Mouse (Mus musculus) MEL (cell line): ENCODE data around the gene Cds2. TPM values are rescaled to one million over a fixed set of nuclear protein-coding genes. Genes with fewer than 3 reads are reported as not detected.
A peak's percentile ranks its signal among the peaks of the same experiment; 100 is the strongest.
"Not testable (repeated sequence)": the region's sequence is repeated elsewhere in the genome, so short reads cannot be mapped to it uniquely, and the experiment has no call there.

ENCODE experiments used
- DNase-seq: peaks from one replicate; pipeline ENCODE4 v3.0.0; 2011; ENCODE audit warnings: low read depth, low spot score
- H3K27ac ChIP-seq: 2 replicates; pipeline ENCODE4 v1.5.1; 2012; ENCODE audit warnings: low read depth, mild to moderate bottlenecking, control low read depth, low read length, moderate library complexity; ENCODE audit not compliant: control insufficient read depth
- H3K27me3 ChIP-seq, 2 experiments: fragments of 150-350 bp in 1 of 2; sonication (generic) in 1 of 2; 2 replicates each; pipeline ENCODE4 v1.6.1; 2012; ENCODE audit warnings: low read length in 2 of 2, mild to moderate bottlenecking in 2 of 2, improper control_type of control experiment in 1 of 2, moderate library complexity in 1 of 2; ENCODE audit not compliant: insufficient read depth in 2 of 2, control insufficient read depth in 1 of 2
- H3K36me3 ChIP-seq, 2 experiments: 2 replicates each; pipeline ENCODE4 v1.6.1; 2012 to 2014; ENCODE audit warnings: low read length in 2 of 2, improper control_type of control experiment in 1 of 2, inconsistent platforms in 1 of 2, mild to moderate bottlenecking in 1 of 2; ENCODE audit not compliant: insufficient read depth in 2 of 2, control insufficient read depth in 1 of 2
- H3K4me1 ChIP-seq, 2 experiments: fragments of 150-350 bp in 1 of 2; sonication (generic) in 1 of 2; 2 replicates each; pipeline ENCODE4 v1.6.1; 2012; ENCODE audit warnings: low read length in 2 of 2, improper control_type of control experiment in 1 of 2, mild to moderate bottlenecking in 1 of 2; ENCODE audit not compliant: insufficient read depth in 2 of 2, control insufficient read depth in 1 of 2
- H3K4me3 ChIP-seq, 2 experiments: fragments of 150-350 bp in 1 of 2; sonication (generic) in 1 of 2; 2 replicates each; pipeline ENCODE4 v1.5.1; 2012; ENCODE audit warnings: low read depth in 2 of 2, low read length in 2 of 2, mild to moderate bottlenecking in 2 of 2, moderate library complexity in 2 of 2, control low read depth in 1 of 2, improper control_type of control experiment in 1 of 2; ENCODE audit not compliant: control insufficient read depth in 1 of 2, insufficient read depth in 1 of 2
- H3K79me2 ChIP-seq: 2 replicates; pipeline ENCODE4 v1.6.1; 2012; ENCODE audit warnings: mild to moderate bottlenecking, low read length, moderate library complexity; ENCODE audit not compliant: control insufficient read depth, poor library complexity, insufficient read depth
- H3K9ac ChIP-seq: 2 replicates; pipeline ENCODE4 v1.6.1; 2012; ENCODE audit warnings: low read depth, mild to moderate bottlenecking, control low read depth, low read length, moderate library complexity; ENCODE audit not compliant: control insufficient read depth, poor library complexity, severe bottlenecking
- H3K9me3 ChIP-seq: fragments of 150-350 bp; sonication (generic); replicated peaks from 2 replicates; pipeline ENCODE4 v1.6.1; 2012; ENCODE audit warnings: mild to moderate bottlenecking, low read length, improper control_type of control experiment, moderate library complexity; ENCODE audit not compliant: insufficient read depth
- ELF1 ChIP-seq: IDR thresholded peaks from 2 replicates; pipeline ENCODE4 v1.6.1; 2014; ENCODE audit warnings: low read depth, mild to moderate bottlenecking, inconsistent platforms, low read length, improper control_type of control experiment, moderate library complexity
- EP300 ChIP-seq, 2 experiments: IDR thresholded peaks; 2 replicates each; pipeline ENCODE4 v1.6.1; 2011; ENCODE audit warnings: improper control_type of control experiment in 2 of 2, low read length in 2 of 2, low read depth in 1 of 2, mild to moderate bottlenecking in 1 of 2
- GABPA ChIP-seq: IDR thresholded peaks from 2 replicates; pipeline ENCODE4 v1.6.1; 2012; ENCODE audit warnings: low read depth, mild to moderate bottlenecking, inconsistent platforms, low read length, improper control_type of control experiment, moderate library complexity
- GATA1 ChIP-seq: IDR thresholded peaks from 2 replicates; pipeline ENCODE4 v1.6.1; 2011; ENCODE audit warnings: low read depth, low read length, improper control_type of control experiment
- HCFC1 ChIP-seq: IDR thresholded peaks from 2 replicates; pipeline ENCODE4 v1.6.1; 2012; ENCODE audit warnings: low read depth, mild to moderate bottlenecking, inconsistent platforms, low read length, improper control_type of control experiment, moderate library complexity
- KAT2A ChIP-seq: conservative IDR thresholded peaks from 2 replicates; pipeline ENCODE4 v1.6.1; 2012; ENCODE audit warnings: low read depth, low read length, improper control_type of control experiment, inconsistent platforms
- MAZ ChIP-seq: IDR thresholded peaks from 2 replicates; pipeline ENCODE4 v1.6.1; 2012; ENCODE audit warnings: low read depth, mild to moderate bottlenecking, inconsistent platforms, low read length, improper control_type of control experiment
- MYB ChIP-seq: IDR thresholded peaks from 2 replicates; pipeline ENCODE4 v1.6.1; 2011; ENCODE audit warnings: mild to moderate bottlenecking, low read depth, low read length, improper control_type of control experiment
- NRF1 ChIP-seq: IDR thresholded peaks from 2 replicates; pipeline ENCODE4 v1.6.1; 2014; ENCODE audit warnings: low read depth, mild to moderate bottlenecking, inconsistent platforms, low read length, improper control_type of control experiment, moderate library complexity; ENCODE audit not compliant: poor library complexity, insufficient read depth, severe bottlenecking
- RAD21 ChIP-seq: IDR thresholded peaks from 2 replicates; pipeline ENCODE4 v1.6.1; 2011; ENCODE audit warnings: mild to moderate bottlenecking, low read depth, low read length, improper control_type of control experiment
- SIN3A ChIP-seq: IDR thresholded peaks from 2 replicates; pipeline ENCODE4 v1.6.1; 2012; ENCODE audit warnings: low read length, improper control_type of control experiment, inconsistent platforms
- TAL1 ChIP-seq: IDR thresholded peaks from 2 replicates; pipeline ENCODE4 v1.6.1; 2012; ENCODE audit warnings: mild to moderate bottlenecking, inconsistent platforms, low read length, moderate library complexity, mixed read lengths
- TBP ChIP-seq: IDR thresholded peaks from 2 replicates; pipeline ENCODE4 v1.8.0; 2011; ENCODE audit warnings: low read depth, low read length, improper control_type of control experiment
- TCF12 ChIP-seq: IDR thresholded peaks from 2 replicates; pipeline ENCODE4 v1.6.1; 2014; ENCODE audit warnings: low read depth, mild to moderate bottlenecking, inconsistent platforms, low read length, improper control_type of control experiment, moderate library complexity
- UBTF ChIP-seq: IDR thresholded peaks from 2 replicates; pipeline ENCODE4 v1.6.1; 2012; ENCODE audit warnings: low read depth, mild to moderate bottlenecking, inconsistent platforms, low read length, improper control_type of control experiment, moderate library complexity, borderline replicate concordance; ENCODE audit not compliant: insufficient read depth
- USF1 ChIP-seq: IDR thresholded peaks from 2 replicates; pipeline ENCODE4 v1.6.1; 2014; ENCODE audit warnings: low read depth, mild to moderate bottlenecking, inconsistent platforms, low read length, improper control_type of control experiment, moderate library complexity
- ZC3H11A ChIP-seq: IDR thresholded peaks from 2 replicates; pipeline ENCODE4 v1.6.1; 2012; ENCODE audit warnings: low read depth, mild to moderate bottlenecking, inconsistent platforms, low read length, improper control_type of control experiment
- ZKSCAN1 ChIP-seq: IDR thresholded peaks from 2 replicates; pipeline ENCODE4 v1.6.1; 2012; ENCODE audit warnings: low read depth, mild to moderate bottlenecking, inconsistent platforms, low read length, improper control_type of control experiment, moderate library complexity
- ZMIZ1 ChIP-seq: IDR thresholded peaks from 2 replicates; pipeline ENCODE4 v1.6.1; 2012; ENCODE audit warnings: low read depth, mild to moderate bottlenecking, inconsistent platforms, low read length, improper control_type of control experiment, moderate library complexity
- ZNF384 ChIP-seq: IDR thresholded peaks from 2 replicates; pipeline ENCODE4 v1.6.1; 2012; ENCODE audit warnings: low read depth, mild to moderate bottlenecking, inconsistent platforms, low read length, improper control_type of control experiment
- polyA plus RNA-seq, 2 experiments: library from polyadenylated mRNA; stranded (reverse) in 1 of 2; unstranded in 1 of 2; fragments of >175 nt in 1 of 2; fragments of >200 nt in 1 of 2; gene quantifications; 2 replicates each; pipeline versions ENCODE4 v1.2.1 to v1.2.4; 2012; ENCODE audit warnings: low replicate concordance in 2 of 2, low read depth in 1 of 2; ENCODE audit not compliant: insufficient read length in 2 of 2, insufficient read depth in 1 of 2, missing spikeins in 1 of 2
- total RNA-seq: library from RNA; depleted of rRNA; stranded (reverse); fragments of 300-350 nt; gene quantifications from 2 replicates; pipeline ENCODE4 v1.2.3, GENCODE M21; 2012

Cds2 gene
- total and polyA plus RNA-seq, 3 experiments, result 8.8 to 28.5 TPM; not detected in 1

DNA sequence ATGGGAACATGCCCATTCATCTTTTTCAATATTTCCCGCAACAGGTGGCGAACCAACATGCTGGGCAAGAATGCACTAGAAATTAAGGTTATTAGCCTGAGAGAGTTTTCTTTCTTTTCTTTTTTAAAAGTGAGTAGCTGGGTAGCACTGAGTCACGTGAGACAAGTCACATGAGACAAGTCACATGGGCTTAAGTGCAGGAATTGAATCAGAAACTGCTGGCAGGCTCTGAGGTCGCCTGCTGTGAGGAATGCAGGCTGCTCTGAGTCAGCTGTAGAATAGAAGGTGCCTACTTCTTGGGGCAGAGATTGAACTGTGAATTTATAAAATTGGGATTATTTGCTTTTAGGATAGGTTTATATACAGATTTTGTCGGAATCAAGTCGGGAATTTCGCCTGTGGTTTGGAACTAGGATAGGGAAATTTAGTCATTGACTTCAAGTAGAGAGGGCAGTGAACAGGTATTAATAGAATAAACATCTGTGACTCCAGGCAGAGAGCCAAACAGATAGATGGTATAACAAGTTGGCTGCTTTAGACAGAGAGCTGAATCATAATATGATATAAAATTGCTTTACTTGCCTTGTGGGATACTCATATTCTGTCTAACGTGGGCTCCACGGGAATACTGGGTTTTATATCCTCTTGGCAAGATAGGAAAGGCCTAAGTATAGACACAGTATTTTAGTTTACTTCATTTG is 23.6 kb downstream of the Cds2 start:
- peaks cover 0 to 17% of the 10 kb centered on the region in 2 experiments; a peak in 2 of 4 replicates for H3K36me3 ChIP-seq
- no peak overlapping the region for H3K27ac ChIP-seq
- H3K9ac ChIP-seq, result no peak overlapping the region
- H3K4me1 ChIP-seq, result peaks cover 0 to 13% of the 10 kb centered on the region in 2 experiments; a peak in 2 of 4 replicates
- H3K79me2 ChIP-seq, result 0 out of 2 replicates have a peak, but pooled peaks cover 1% of the 10 kb centered on the region
- no peaks in the 10 kb centered on the region for H3K27me3 ChIP-seq
- no peaks in the 10 kb centered on the region for H3K9me3 ChIP-seq
- DNase-seq, result no peak
- no peak overlapping the region for H3K4me3 ChIP-seq
- no peak for TF ChIP-seq MYB
- no peak for TF ChIP-seq NRF1
- TF ChIP-seq USF1, result peak; percentile 49; the same call in 1 of the 2 replicates
- no peak for TF ChIP-seq TAL1

DNA sequence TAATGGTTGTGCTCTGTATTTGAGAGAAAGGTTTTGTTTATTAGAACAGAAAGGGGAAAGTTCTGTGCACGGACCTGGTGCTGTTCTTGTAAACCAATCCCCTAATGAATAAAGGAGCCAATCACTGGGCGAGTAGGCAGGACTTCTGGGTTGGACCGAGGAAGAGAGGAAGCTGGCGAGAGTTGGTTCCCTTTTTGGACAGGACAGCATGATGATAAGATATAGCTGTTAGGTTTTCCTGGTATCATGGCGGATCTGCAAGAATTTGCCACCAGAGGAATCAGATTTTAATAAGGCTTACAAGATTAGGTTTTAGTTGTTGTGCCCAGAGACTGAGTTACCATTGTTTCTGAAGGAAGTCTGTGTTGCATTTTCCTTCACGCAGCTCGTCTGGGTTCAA is 26.3 kb downstream of the Cds2 start:
- not testable (repeated sequence) for H3K27ac ChIP-seq, H3K79me2 ChIP-seq, H3K9ac ChIP-seq, H3K4me3 ChIP-seq, H3K9me3 ChIP-seq
- H3K36me3 ChIP-seq, result peaks cover 0 to 25% of the 10 kb centered on the region in 2 experiments; a peak in 3 of 4 replicates
- TF ChIP-seq TBP (0 out of 2 replicates have a peak, but pooled peaks have one; percentile 15), GATA1 (peak; percentile 52; the same call in 1 of the 2 replicates), EP300 (IDR thresholded peaks at IDR 0.05; ENCODE audit: low read depth in 1 of 2, low read length in 2 of 2) (0 out of 4 replicates have a peak, but pooled peaks have one; percentile 18 to 21), SIN3A (0 out of 2 replicates have a peak, but pooled peaks have one; percentile 21)
- TF ChIP-seq, all 39 proteins: peak for 4; not testable (repeated sequence) for 35
- DNase-seq, result peak; percentile 46
- not testable (repeated sequence) for H3K27me3 ChIP-seq
- peaks cover 11 to 26% of the 10 kb centered on the region in 2 experiments for H3K4me1 ChIP-seq

DNA sequence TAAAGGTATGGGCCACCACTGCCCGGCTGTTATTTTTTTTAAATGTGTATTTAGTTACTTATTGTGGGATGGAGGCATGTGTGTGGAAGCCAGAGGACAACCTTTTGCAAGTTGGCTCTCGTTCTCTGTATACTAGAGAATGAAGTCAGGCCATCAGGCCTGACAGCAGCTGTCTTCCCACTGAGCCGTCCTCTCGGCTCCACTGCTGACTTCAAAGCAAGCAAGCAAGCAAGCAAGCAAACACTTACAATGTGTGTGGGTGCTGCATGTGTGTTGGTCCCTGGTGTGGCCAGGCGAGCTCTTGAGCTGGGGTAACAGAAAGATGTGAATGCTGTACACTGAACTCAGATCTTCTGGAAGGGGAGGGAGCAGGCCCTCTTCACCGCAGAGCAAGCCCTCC is 27.9 kb downstream of the Cds2 start:
- Histone ChIP-seq H3K27ac (no peak overlapping the region), H3K4me3 (no peak overlapping the region), H3K9me3 (no peaks in the 10 kb centered on the region), H3K4me1 (peaks cover 11 to 26% of the 10 kb centered on the region in 2 experiments), H3K9ac (no peak overlapping the region), H3K27me3 (no peaks in the 10 kb centered on the region), H3K36me3 (peaks cover 3 to 28% of the 10 kb centered on the region in 2 experiments; a peak in 3 of 4 replicates), H3K79me2 (0 out of 2 replicates have a peak, but pooled peaks cover 1% of the 10 kb centered on the region)
- TF ChIP-seq TAL1, result no peak
- no peak for TF ChIP-seq NRF1
- no peak for TF ChIP-seq HCFC1
- no peak for TF ChIP-seq SIN3A
- TF ChIP-seq TCF12, result no peak
- no peak for TF ChIP-seq ZC3H11A
- TF ChIP-seq ZNF384, result no peak
- no peak for TF ChIP-seq GABPA
- no peak for TF ChIP-seq KAT2A
- TF ChIP-seq ZMIZ1, result no peak
- TF ChIP-seq MAZ, result no peak
- no peak for TF ChIP-seq ELF1
- TF ChIP-seq ZKSCAN1, result no peak
- TF ChIP-seq USF1, result no peak
- no peak for TF ChIP-seq RAD21
- TF ChIP-seq UBTF, result no peak
- no peak for TF ChIP-seq GATA1
- no peak for DNase-seq
